Mouse (Mus musculus) neural tube, embryonic 12.5 days (tissue): ENCODE measurements at regions not wholly inside any gene's neighbourhood (a gene's known extent, or its start where the extent isn't known, plus 50 kb on each side); places are given as distances from the start of the nearest gene placed in this dataset.

Experiments
- ATAC-seq: fragments of 200-750 bp; cut with Nextera tagmentation; 2 replicates; pipeline ENCODE4 v1.8.0; 2017; ENCODE audit warnings: low read depth, mild to moderate bottlenecking, moderate TSS enrichment, moderate library complexity; ENCODE audit not compliant: low FRiP score
- H3K27ac ChIP-seq: fragments of 300-500 bp; sonication (generic); 2 replicates; pipeline ENCODE4 v1.5.1; 2016
- H3K27me3 ChIP-seq: fragments of 300-500 bp; sonication (generic); replicated peaks from 2 replicates; pipeline ENCODE4 v1.6.1; 2016; ENCODE audit warnings: mild to moderate bottlenecking
- H3K36me3 ChIP-seq: fragments of 300-500 bp; sonication (generic); 2 replicates; pipeline ENCODE4 v1.6.1; 2016; ENCODE audit warnings: mild to moderate bottlenecking
- H3K4me1 ChIP-seq: fragments of 300-500 bp; sonication (generic); 2 replicates; pipeline ENCODE4 v1.6.1; 2016
- H3K4me2 ChIP-seq: fragments of 300-500 bp; sonication (generic); replicated peaks from 2 replicates; pipeline ENCODE4 v1.6.1; 2016; ENCODE audit warnings: mild to moderate bottlenecking
- H3K4me3 ChIP-seq: fragments of 300-500 bp; sonication (generic); 2 replicates; pipeline ENCODE4 v1.5.1; 2016
- H3K9ac ChIP-seq: fragments of 300-500 bp; sonication (generic); 2 replicates; pipeline ENCODE4 v1.6.1; 2016; ENCODE audit warnings: mild to moderate bottlenecking
- H3K9me3 ChIP-seq: fragments of 300-500 bp; sonication (generic); 2 replicates; pipeline ENCODE4 v1.6.1; 2016; ENCODE audit warnings: mild to moderate bottlenecking
- WGBS: fragments of 180-500 bp; shearing (Covaris S2); methylation state at CpG from one replicate; pipeline ENCODE4 v1.1.7; 2016; 5-methylcytosine and 5-hydroxymethylcytosine counted together

DNA sequence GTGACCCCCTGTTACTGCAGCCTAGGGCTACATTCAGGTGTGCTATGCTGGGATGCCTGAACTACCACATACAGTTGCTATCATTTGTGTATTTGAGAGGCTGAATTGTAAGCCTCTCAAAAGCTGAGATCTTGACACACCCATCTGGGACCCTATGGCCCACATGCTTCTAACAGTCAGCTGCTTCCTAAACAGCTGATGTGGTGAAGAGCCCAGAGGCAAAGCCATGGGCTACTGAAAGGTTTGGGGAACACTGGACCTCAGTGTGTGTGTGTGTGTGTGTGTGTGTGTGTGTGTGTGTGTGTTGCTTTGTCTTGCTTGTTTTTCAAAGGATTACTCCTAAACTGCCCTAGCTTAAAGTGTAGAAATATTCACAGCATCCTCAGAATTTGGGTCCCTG is 75.0 kb downstream of the Lbh start:
- Histone ChIP-seq H3K27me3 (no peaks in the 10 kb centered on the region), H3K9ac (no peak overlapping the region), H3K4me1 (peaks cover 20% of the 10 kb centered on the region), H3K9me3 (no peaks in the 10 kb centered on the region), H3K4me2 (no peak overlapping the region), H3K27ac (no peak overlapping the region), H3K4me3 (no peak overlapping the region), H3K36me3 (no peaks in the 10 kb centered on the region)
- no peak for ATAC-seq

DNA sequence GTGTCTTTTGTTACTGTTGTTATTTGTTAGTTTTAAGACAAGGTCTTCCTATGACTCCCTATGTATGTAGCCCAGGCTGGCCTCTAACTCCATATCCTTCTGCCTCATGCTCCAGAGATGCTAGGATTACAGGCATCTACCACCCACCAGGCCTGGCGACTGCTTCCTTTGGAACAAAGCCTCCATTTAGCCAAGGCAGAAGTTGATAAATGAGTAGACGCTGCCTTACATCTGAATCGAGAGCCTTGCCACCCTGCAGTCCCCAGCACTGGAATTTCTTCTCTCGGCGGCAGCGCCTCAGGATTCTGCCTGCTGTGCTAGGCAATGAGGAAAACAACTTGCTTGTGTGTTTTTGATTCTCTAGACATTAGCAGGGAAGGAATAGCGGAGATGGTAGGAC is 75.5 kb downstream of the Lbh start:
- no peak overlapping the region for H3K27ac ChIP-seq
- no peaks in the 10 kb centered on the region for H3K36me3 ChIP-seq
- no peaks in the 10 kb centered on the region for H3K9me3 ChIP-seq
- H3K9ac ChIP-seq, result no peak overlapping the region
- ATAC-seq, result no peak
- H3K27me3 ChIP-seq, result no peaks in the 10 kb centered on the region
- WGBS, result 28% methylated on average over 7 of the region's 7 CpGs
- no peak overlapping the region for H3K4me3 ChIP-seq
- H3K4me2 ChIP-seq, result no peak overlapping the region
- peaks cover 20% of the 10 kb centered on the region for H3K4me1 ChIP-seq

DNA sequence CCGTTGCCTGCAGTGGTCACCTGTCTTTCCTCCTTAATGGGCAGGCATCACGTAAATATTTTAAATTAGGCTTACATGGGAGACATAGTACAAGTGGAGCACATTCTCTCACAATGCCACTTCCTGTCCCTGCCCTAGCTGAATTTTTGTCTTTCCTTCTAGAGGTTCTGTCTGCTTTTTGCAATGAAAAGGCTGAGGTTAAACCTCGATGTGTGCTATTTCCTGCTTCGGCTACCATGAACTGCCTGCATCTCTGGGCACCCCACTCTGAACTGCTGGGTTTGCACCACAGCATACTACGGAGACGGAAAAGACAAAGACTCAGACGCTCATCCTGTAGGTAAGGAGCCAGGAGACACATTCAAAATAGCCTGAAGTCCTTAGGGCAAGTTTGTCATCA is 78.4 kb downstream of the Lbh start:
- ATAC-seq, result no peak
- peaks cover 20% of the 10 kb centered on the region for H3K4me1 ChIP-seq
- no peaks in the 10 kb centered on the region for H3K36me3 ChIP-seq
- H3K4me2 ChIP-seq, result no peak overlapping the region
- H3K9ac ChIP-seq, result no peak overlapping the region
- WGBS, result 68% methylated on average over 7 of the region's 7 CpGs
- no peak overlapping the region for H3K4me3 ChIP-seq
- no peaks in the 10 kb centered on the region for H3K27me3 ChIP-seq
- no peak overlapping the region for H3K27ac ChIP-seq
- H3K9me3 ChIP-seq, result no peaks in the 10 kb centered on the region

DNA sequence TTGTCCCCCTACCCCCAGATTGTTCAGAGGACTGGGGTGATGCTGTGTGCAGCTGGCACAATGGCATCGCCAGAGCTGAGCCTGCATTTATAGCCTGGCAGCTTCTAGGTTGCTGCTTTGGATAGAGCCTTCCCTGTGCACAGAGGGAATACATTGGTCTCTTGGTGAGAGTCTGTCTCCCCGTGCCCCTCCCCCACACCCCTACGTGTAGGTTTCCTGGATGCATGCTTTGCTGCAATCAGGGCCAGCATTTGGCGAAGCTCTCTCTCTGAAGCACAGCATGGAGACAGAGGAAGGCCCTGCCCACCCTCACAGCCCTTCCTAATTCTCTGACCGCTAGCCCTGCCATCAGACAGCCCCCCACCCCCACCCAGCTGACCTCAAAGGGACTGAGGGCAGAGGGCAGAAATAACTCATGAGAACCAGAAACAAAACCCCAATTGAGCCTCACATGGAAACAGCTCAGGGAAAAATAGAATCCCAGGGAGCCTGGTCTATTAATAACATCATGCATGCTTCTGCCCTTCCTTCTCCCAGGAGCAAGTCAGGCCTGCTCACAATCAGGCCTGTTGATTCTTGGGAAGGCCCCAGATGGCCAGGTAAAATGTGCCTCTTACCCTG is 79.3 kb downstream of the Lbh start:
- ATAC-seq, result peak; percentile 82
- 3% methylated on average over 5 of the region's 5 CpGs for WGBS
- Histone ChIP-seq H3K27ac (no peak overlapping the region), H3K9ac (0 out of 2 replicates have a peak overlapping the region, but pooled peaks have one; percentile 22), H3K4me2 (peak overlapping the region; percentile 10; the same call in 1 of the 2 replicates), H3K4me3 (no peak overlapping the region), H3K4me1 (peaks cover 20% of the 10 kb centered on the region), H3K9me3 (no peaks in the 10 kb centered on the region), H3K27me3 (no peaks in the 10 kb centered on the region), H3K36me3 (no peaks in the 10 kb centered on the region)

GRCm38 (mm10) chr17:73005100-73005499 is 87.0 kb downstream of the Lbh start:
- Histone ChIP-seq H3K36me3 (no peaks in the 10 kb centered on the region), H3K4me2 (no peak overlapping the region), H3K27me3 (no peaks in the 10 kb centered on the region), H3K4me3 (no peak overlapping the region), H3K4me1 (no peaks in the 10 kb centered on the region), H3K9me3 (no peaks in the 10 kb centered on the region), H3K27ac (no peak overlapping the region), H3K9ac (no peak overlapping the region)
- ATAC-seq, result no peak
- WGBS, result 83% methylated on average over 9 of the region's 9 CpGs

DNA sequence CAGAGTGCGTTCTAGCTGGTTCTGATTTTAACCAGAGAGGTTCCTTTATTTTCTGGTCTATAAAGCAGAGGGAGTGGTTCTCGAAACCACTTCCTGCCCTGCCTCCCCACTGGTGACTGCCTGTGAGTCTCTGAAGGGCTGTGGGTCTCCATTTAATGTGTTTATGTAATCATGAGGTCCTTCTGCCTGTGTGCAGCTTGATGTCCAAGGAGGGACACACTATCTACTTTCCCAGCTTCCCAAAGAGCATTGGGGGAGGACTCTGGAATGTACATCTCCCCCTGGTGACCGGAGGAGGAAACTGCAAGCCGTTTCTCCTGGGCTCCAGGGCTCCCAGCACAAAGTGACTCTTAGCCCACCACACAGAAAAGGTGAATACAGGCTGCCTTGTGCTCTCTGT is 90.8 kb downstream of the Lbh start:
- H3K4me3 ChIP-seq, result no peak overlapping the region
- no peaks in the 10 kb centered on the region for H3K27me3 ChIP-seq
- no peaks in the 10 kb centered on the region for H3K4me1 ChIP-seq
- no peak for ATAC-seq
- H3K27ac ChIP-seq, result no peak overlapping the region
- no peak overlapping the region for H3K9ac ChIP-seq
- H3K36me3 ChIP-seq, result no peaks in the 10 kb centered on the region
- no peaks in the 10 kb centered on the region for H3K9me3 ChIP-seq
- WGBS, result 48% methylated on average over 4 of the region's 4 CpGs
- no peak overlapping the region for H3K4me2 ChIP-seq

DNA sequence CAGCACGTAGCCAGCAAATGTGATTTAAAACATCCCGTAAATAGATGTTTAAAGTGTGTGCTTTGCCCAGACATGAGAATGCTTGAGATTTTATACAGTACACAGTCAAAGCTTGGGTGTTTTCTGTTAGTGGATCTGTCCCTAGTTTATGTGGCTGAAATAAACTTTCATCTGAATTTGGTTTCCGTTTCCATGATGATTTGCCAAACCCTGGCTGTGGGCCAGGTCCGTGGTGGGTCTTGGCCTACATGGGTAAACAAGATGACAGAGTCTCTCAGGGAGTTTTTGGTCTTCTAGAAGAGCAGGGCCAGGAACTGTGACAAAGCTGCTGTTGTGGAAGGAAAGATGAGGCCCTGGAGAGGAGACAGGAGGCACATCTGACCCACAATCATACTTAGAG is 91.9 kb downstream of the Lbh start:
- Histone ChIP-seq H3K9me3 (no peaks in the 10 kb centered on the region), H3K9ac (no peak overlapping the region), H3K27ac (no peak overlapping the region), H3K36me3 (no peaks in the 10 kb centered on the region), H3K4me1 (no peaks in the 10 kb centered on the region), H3K27me3 (no peaks in the 10 kb centered on the region), H3K4me2 (no peak overlapping the region), H3K4me3 (no peak overlapping the region)
- 89% methylated on average over 4 of the region's 4 CpGs for WGBS
- no peak for ATAC-seq

GRCm38 (mm10) chr17:73012356-73012755 is 94.3 kb downstream of the Lbh start:
- Histone ChIP-seq H3K27ac (no peak overlapping the region), H3K4me3 (no peak overlapping the region), H3K27me3 (no peaks in the 10 kb centered on the region), H3K4me2 (no peak overlapping the region), H3K9me3 (no peaks in the 10 kb centered on the region), H3K36me3 (no peaks in the 10 kb centered on the region), H3K4me1 (no peaks in the 10 kb centered on the region), H3K9ac (no peak overlapping the region)
- ATAC-seq, result no peak
- 64% methylated on average over 6 of the region's 6 CpGs for WGBS

GRCm38 (mm10) chr17:73012954-73013353 is 94.8 kb upstream of the Lclat1 start:
- no peaks in the 10 kb centered on the region for H3K9me3 ChIP-seq
- H3K4me2 ChIP-seq, result no peak overlapping the region

GRCm38 (mm10) chr17:73014090-73014853 is 93.5 kb upstream of the Lclat1 start:
- Histone ChIP-seq H3K27ac (no peak overlapping the region), H3K4me2 (no peak overlapping the region), H3K4me3 (no peak overlapping the region), H3K9me3 (no peaks in the 10 kb centered on the region), H3K36me3 (no peaks in the 10 kb centered on the region), H3K27me3 (no peaks in the 10 kb centered on the region), H3K9ac (no peak overlapping the region), H3K4me1 (no peaks in the 10 kb centered on the region)
- 60% methylated on average over 9 of the region's 9 CpGs for WGBS
- ATAC-seq, result no peak

More at GRCm38 (mm10) chr17:73012954-73013353, 94.8 kb upstream of the Lclat1 start:
- H3K36me3 ChIP-seq, result no peaks in the 10 kb centered on the region
- no peaks in the 10 kb centered on the region for H3K4me1 ChIP-seq
- no peak overlapping the region for H3K9ac ChIP-seq
- ATAC-seq, result no peak
- no peak overlapping the region for H3K4me3 ChIP-seq
- H3K27me3 ChIP-seq, result no peaks in the 10 kb centered on the region
- WGBS, result 64% methylated on average over 5 of the region's 5 CpGs
- H3K27ac ChIP-seq, result no peak overlapping the region

DNA sequence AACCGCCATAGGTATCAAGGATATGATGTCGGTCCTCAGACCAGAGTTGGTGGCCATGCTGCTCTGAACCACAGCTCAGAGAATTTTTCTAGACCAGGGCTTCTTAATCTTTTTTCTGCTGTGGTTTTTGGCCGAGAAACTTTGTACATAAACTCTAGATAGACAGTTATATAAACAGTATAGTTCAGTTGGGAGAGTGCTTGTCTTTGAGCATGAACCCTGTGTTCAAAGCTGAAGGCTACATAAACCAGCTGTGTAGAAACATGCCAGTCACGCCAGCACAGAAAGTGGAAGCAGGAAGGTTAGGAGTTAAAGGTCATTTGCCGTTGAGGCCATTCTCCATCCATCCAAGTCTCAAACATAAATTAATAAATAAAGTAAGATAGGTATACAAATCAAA is 90.6 kb upstream of the Lclat1 start:
- no peaks in the 10 kb centered on the region for H3K27me3 ChIP-seq
- no peak overlapping the region for H3K27ac ChIP-seq
- H3K4me1 ChIP-seq, result no peaks in the 10 kb centered on the region
- WGBS, result 86% methylated on average over 5 of the region's 5 CpGs
- no peaks in the 10 kb centered on the region for H3K9me3 ChIP-seq
- no peaks in the 10 kb centered on the region for H3K36me3 ChIP-seq
- no peak overlapping the region for H3K9ac ChIP-seq
- no peak overlapping the region for H3K4me2 ChIP-seq
- H3K4me3 ChIP-seq, result no peak overlapping the region
- no peak for ATAC-seq

DNA sequence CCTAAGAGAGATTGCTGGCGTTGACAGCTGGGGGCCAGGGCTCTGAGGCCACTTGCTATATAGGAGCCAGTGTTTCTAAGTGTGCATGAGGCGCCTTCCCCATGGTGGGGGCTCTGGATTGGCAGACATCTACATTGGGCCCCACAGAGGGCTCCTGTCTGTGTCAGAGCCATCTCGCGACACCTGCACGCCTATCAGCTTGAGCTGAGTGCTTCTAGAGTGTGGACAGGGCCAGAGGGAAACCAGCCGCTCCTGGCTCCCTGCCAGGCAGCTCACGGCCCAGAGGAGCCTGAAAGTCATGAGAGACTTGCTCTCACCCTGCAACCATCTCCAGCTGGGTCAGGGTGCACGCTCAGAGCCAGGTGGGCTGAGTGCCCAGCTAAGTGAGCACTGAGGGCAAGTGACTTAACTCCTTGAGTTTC is 85.1 kb upstream of the Lclat1 start:
- no peak overlapping the region for H3K27ac ChIP-seq
- no peak overlapping the region for H3K4me3 ChIP-seq
- H3K9ac ChIP-seq, result no peak overlapping the region
- H3K36me3 ChIP-seq, result no peaks in the 10 kb centered on the region
- H3K27me3 ChIP-seq, result no peaks in the 10 kb centered on the region
- WGBS, result 76% methylated on average over 8 of the region's 8 CpGs
- ATAC-seq, result no peak
- H3K4me1 ChIP-seq, result no peaks in the 10 kb centered on the region
- no peak overlapping the region for H3K4me2 ChIP-seq
- no peaks in the 10 kb centered on the region for H3K9me3 ChIP-seq
